Mouse (Mus musculus): ENCODE measurements around the gene Grid1. TPM values are rescaled to one million over a fixed set of nuclear protein-coding genes. Genes with fewer than 3 reads are reported as not detected.

The Grid1 gene
- polyA plus RNA-seq, 1 experiment from 2014 or later, result 0.59 TPM

GRCm38 (mm10) chr14:35572991-35573502 lies 753.1 kb downstream of the Grid1 start:
- DNase-seq (ENCODE audit: low spot score), result no peak
- Histone ChIP-seq H3K27me3 (ENCODE audit: insufficient read depth, poor library complexity, severe bottlenecking) (no peaks in the 10 kb centered on the region), H3K9me3 (no peaks in the 10 kb centered on the region), H3K27ac (no peak overlapping the region), H3K4me3 (no peak overlapping the region), H3K4me1 (no peaks in the 10 kb centered on the region), H3K36me3 (no peaks in the 10 kb centered on the region)
- WGBS, result 75% methylated on average over 4 of the region's 4 CpGs

DNA sequence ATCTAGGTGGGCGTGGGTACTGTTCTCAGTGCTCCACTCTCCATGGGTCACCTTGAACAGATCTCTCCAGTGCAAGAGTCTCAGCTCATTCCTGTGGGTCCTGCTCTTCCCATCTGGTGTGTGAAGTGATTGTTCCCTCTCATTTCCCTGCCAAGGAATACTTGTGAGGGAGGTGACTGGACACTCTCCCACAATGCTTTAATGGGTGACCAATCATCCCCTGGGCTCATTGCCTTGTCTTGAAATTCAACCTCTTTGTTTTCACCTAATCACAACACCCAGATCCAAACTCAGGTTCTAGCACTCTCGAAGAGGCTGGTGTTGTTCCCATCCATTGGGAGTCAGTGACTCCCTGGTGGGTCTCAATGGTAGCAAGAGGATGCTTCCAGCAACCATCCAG lies 754.6 kb downstream of the Grid1 start:
- Histone ChIP-seq H3K36me3 (no peaks in the 10 kb centered on the region), H3K27me3 (ENCODE audit: insufficient read depth, poor library complexity, severe bottlenecking) (no peaks in the 10 kb centered on the region), H3K27ac (no peak overlapping the region), H3K9me3 (no peaks in the 10 kb centered on the region), H3K4me3 (no peak overlapping the region), H3K4me1 (no peaks in the 10 kb centered on the region)
- 54% methylated on average over 2 of the region's 2 CpGs for WGBS
- no peak for DNase-seq (ENCODE audit: low spot score)

GRCm38 (mm10) chr14:35575285-35575684 lies 755.4 kb downstream of the Grid1 start:
- H3K27ac ChIP-seq, result no peak overlapping the region
- no peak overlapping the region for H3K4me3 ChIP-seq
- WGBS, result 73% methylated on average over 6 of the region's 6 CpGs
- no peak for DNase-seq (ENCODE audit: low spot score)
- no peaks in the 10 kb centered on the region for H3K36me3 ChIP-seq
- H3K27me3 ChIP-seq (ENCODE audit: insufficient read depth, poor library complexity, severe bottlenecking), result no peaks in the 10 kb centered on the region
- no peaks in the 10 kb centered on the region for H3K4me1 ChIP-seq
- H3K9me3 ChIP-seq, result no peaks in the 10 kb centered on the region

- WGBS, result 82% methylated on average over 5 of the region's 5 CpGs
- no peaks in the 10 kb centered on the region for H3K4me1 ChIP-seq
These were observed 805.8 kb downstream of the Grid1 start for GRCm38 (mm10) chr14:35625749-35626148.

More at GRCm38 (mm10) chr14:35625749-35626148, 805.8 kb downstream of the Grid1 start:
- Histone ChIP-seq H3K36me3 (no peaks in the 10 kb centered on the region), H3K9me3 (no peaks in the 10 kb centered on the region), H3K27me3 (ENCODE audit: insufficient read depth, poor library complexity, severe bottlenecking) (no peaks in the 10 kb centered on the region), H3K27ac (no peak overlapping the region), H3K4me3 (no peak overlapping the region)
- no peak for DNase-seq (ENCODE audit: low spot score)

MicroRNAs encoded within 50 kb of the gene (microRNA counts, 519-probe panel; counts per million panel counts)
- microRNA mmu-miR-346, result not detected

Small RNA genes lying within 50 kb of the gene (microRNA-seq; reads per million reads assigned to microRNA genes)
- gene Mir346, result 33.1 reads per million, percentile 39 among the genes with 10 or more reads in this experiment

Other genes starting within 250 kb of the Grid1 start
- 136 and 219 TPM in 2 replicates for gene Ldb3, start 231.4 kb upstream of the Grid1 start, polyA plus RNA-seq (2016; fragmentation: Nextera tagmentation; extraction: Ambion mirVana)
- gene Opn4, start 220.0 kb upstream of the Grid1 start, polyA plus RNA-seq (2016; fragmentation: Nextera tagmentation; extraction: Ambion mirVana), result 4.1 and 5.9 TPM in 2 replicates
- 17.5 and 27.1 TPM in 2 replicates for gene Wapl, start 146.2 kb upstream of the Grid1 start, polyA plus RNA-seq (2016; fragmentation: Nextera tagmentation; extraction: Ambion mirVana)